Mouse (Mus musculus) heart, adult 18-20 months (tissue): ENCODE measurements at regions not wholly inside any gene's neighbourhood (a gene's known extent, or its start where the extent isn't known, plus 50 kb on each side); places are given as distances from the start of the nearest gene placed in this dataset.

Experiments used
- DNase-seq, 2 experiments: peaks; one replicate each; pipeline ENCODE4 v3.0.0; 2021 to 2022; ENCODE audit warnings: mixed read lengths in 1 of 2

GRCm38 (mm10) chr4:9033106-9033642, 794.3 kb upstream of the Car8 start:
- DNase-seq: no peak

- no peak for DNase-seq
Observed at GRCm38 (mm10) chr4:9031634-9032033, 792.8 kb upstream of the Car8 start.

GRCm38 (mm10) chr4:9028946-9029345, 790.1 kb upstream of the Car8 start:
- DNase-seq: no peak

GRCm38 (mm10) chr4:9028475-9028874, 789.6 kb upstream of the Car8 start:
- peak; percentile 30 to 49 for DNase-seq

- DNase-seq: peak; percentile 84 to 96
Observed at GRCm38 (mm10) chr4:9027798-9028404, 789.1 kb upstream of the Car8 start.

- DNase-seq: no peak
Observed at GRCm38 (mm10) chr4:9027383-9027782, 788.5 kb upstream of the Car8 start.

- DNase-seq: peak in 1 of 2 experiments; percentile 19
Observed at GRCm38 (mm10) chr4:9026841-9027240, 788.0 kb upstream of the Car8 start.

- DNase-seq: no peak
Observed at GRCm38 (mm10) chr4:9025821-9026470, 787.1 kb upstream of the Car8 start.

- DNase-seq: peak; percentile 55 to 61
Observed at GRCm38 (mm10) chr4:9024216-9024925, 785.5 kb upstream of the Car8 start.

- no peak for DNase-seq
Observed at GRCm38 (mm10) chr4:9019241-9020110, 780.6 kb upstream of the Car8 start.

- DNase-seq: no peak
Observed at GRCm38 (mm10) chr4:9018236-9018635, 779.4 kb upstream of the Car8 start.

GRCm38 (mm10) chr4:9016504-9017040, 777.7 kb upstream of the Car8 start:
- DNase-seq: peak in 1 of 2 experiments; percentile 17

GRCm38 (mm10) chr4:9015528-9016503, 777.0 kb upstream of the Car8 start:
- peak; percentile 35 to 49 for DNase-seq

GRCm38 (mm10) chr4:9014986-9015385, 776.1 kb upstream of the Car8 start:
- DNase-seq: no peak

GRCm38 (mm10) chr4:9012787-9013186, 773.9 kb upstream of the Car8 start:
- no peak for DNase-seq

- no peak for DNase-seq
Observed at GRCm38 (mm10) chr4:9011952-9012351, 773.1 kb upstream of the Car8 start.

- DNase-seq: no peak
Observed at GRCm38 (mm10) chr4:9011129-9011518, 772.3 kb upstream of the Car8 start.

GRCm38 (mm10) chr4:9010381-9011128, 771.7 kb upstream of the Car8 start:
- DNase-seq: peak in 1 of 2 experiments; percentile 12

- no peak for DNase-seq
Observed at GRCm38 (mm10) chr4:9009656-9010055, 770.8 kb upstream of the Car8 start.
